Mouse (Mus musculus) left cerebral cortex, postnatal 36 days (tissue): ENCODE data around the gene Yipf4. TPM values are rescaled to one million over a fixed set of nuclear protein-coding genes. Genes with fewer than 3 reads are reported as not detected.

Experiments used
- DNase-seq, 2 experiments: peaks; one replicate each; pipeline ENCODE4 v3.0.0; 2021 to 2022; ENCODE audit warnings: low spot score in 2 of 2, mixed read lengths in 1 of 2
- intact Hi-C: fragments of 180-260 bp; cut with DNase I; formaldehyde crosslinking; loops from one replicate; pipeline ENCODE4 v1.15.1; 2025
- total RNA-seq, 2 experiments: library from RNA; stranded (reverse); gene quantifications; 2 replicates each; pipeline ENCODE4 v1.2.3; 2021

The Yipf4 gene
- total RNA-seq, 2 experiments from 2014 or later, result 78.9 to 91.9 TPM

- DNase-seq, result no peak
- intact Hi-C loops, result no loop called here
Observed at GRCm38 (mm10) chr17:74522797-74523723, 33.8 kb downstream of the Yipf4 start.

- no peak for DNase-seq
- intact Hi-C loops, result loop anchor here (5.0 kb wide), 1 partner anchor 34 kb away; no protein-coding TSS in a partner anchor
Observed at GRCm38 (mm10) chr17:74526117-74526516, 36.8 kb downstream of the Yipf4 start.

GRCm38 (mm10) chr17:74526806-74527653, 37.7 kb downstream of the Yipf4 start:
- no peak for DNase-seq

GRCm38 (mm10) chr17:74527729-74528607, 38.7 kb downstream of the Yipf4 start, which contains the start of gene Birc6:
Gene Birc6, plus strand, starts transcription at chr17:74528295.
- peak; percentile 100 for DNase-seq
- intact Hi-C loops, result loop anchor here (5.0 kb wide), 1 partner anchor 36 kb away; no protein-coding TSS in a partner anchor

More at GRCm38 (mm10) chr17:74526806-74527653, 37.7 kb downstream of the Yipf4 start:
- intact Hi-C loops, result loop anchor here (5.0 kb wide), 1 partner anchor 35 kb away; no protein-coding TSS in a partner anchor

GRCm38 (mm10) chr17:74528648-74529532, 39.6 kb downstream of the Yipf4 start:
- intact Hi-C loops, result loop anchor here (5.0 kb wide), 1 partner anchor 37 kb away; no protein-coding TSS in a partner anchor
- DNase-seq, result no peak

- DNase-seq, result no peak
- intact Hi-C loops, result loop anchor here (5.0 kb wide), 1 partner anchor 37 kb away; no protein-coding TSS in a partner anchor
Observed at GRCm38 (mm10) chr17:74529533-74529824, 40.2 kb downstream of the Yipf4 start.

GRCm38 (mm10) chr17:74534971-74535370, 45.7 kb downstream of the Yipf4 start:
- no peak for DNase-seq
- intact Hi-C loops, result no loop called here

- intact Hi-C loops, result no loop called here
- no peak for DNase-seq
Observed at GRCm38 (mm10) chr17:74537526-74537925, 48.2 kb downstream of the Yipf4 start.

GRCm38 (mm10) chr17:74543615-74544014, 54.3 kb downstream of the Yipf4 start:
- no peak for DNase-seq
- intact Hi-C loops, result no loop called here

Other genes starting within 250 kb of the Yipf4 start
- gene Memo1, start 194.0 kb upstream of the Yipf4 start, total RNA-seq, result 10 to 100 TPM; 38.0 to 53.5 TPM
- gene Dpy30, start 165.5 kb upstream of the Yipf4 start, total RNA-seq, result 10 to 100 TPM; 42.1 to 43.4 TPM
- 10 to 100 TPM; 54.2 to 56.3 TPM for gene Spast, start 150.5 kb upstream of the Yipf4 start, total RNA-seq
- gene Slc30a6, start 93.9 kb upstream of the Yipf4 start, total RNA-seq, result 10 to 100 TPM; 12.5 to 18.8 TPM
- gene Nlrc4, start 30.4 kb upstream of the Yipf4 start, total RNA-seq, result under 1 TPM; 0.15 to 0.18 TPM
- gene Birc6, start 38.8 kb downstream of the Yipf4 start, total RNA-seq, result 100 to 1,000 TPM; 122 to 148 TPM
- 10 to 100 TPM; 23.8 to 24.6 TPM for gene Ttc27, start 228.2 kb downstream of the Yipf4 start, total RNA-seq